Mouse (Mus musculus) liver (tissue): ENCODE data around the gene Stoml1.

Experiments used
- DNase-seq: peaks from one replicate; pipeline ENCODE4 v3.0.0-alpha.2; 2020; ENCODE audit warnings: mixed read lengths

The Stoml1 gene

GRCm38 (mm10) chr9:58305686-58306085, 52.7 kb downstream of the Stoml1 start:
- DNase-seq, result peak; percentile 25

DNA sequence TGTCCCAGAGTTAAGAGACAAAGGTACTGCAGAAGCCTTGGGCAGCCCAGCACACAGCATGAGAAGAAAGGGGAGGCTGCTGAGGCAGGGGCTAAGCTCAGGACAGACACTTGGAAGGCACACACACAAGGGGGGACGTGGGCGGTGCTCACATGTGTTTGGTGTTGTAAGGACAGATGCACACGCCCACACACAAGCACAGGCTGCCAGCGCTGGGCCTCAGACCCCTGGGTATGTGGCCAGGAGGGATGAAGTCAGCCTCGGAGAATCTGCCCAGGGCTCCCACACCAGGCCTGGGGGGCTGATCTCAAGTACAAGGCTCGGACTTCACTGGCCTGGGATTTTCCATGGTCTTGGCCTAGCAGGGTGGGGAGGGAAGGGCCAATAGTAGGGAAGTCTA, 55.4 kb downstream of the Stoml1 start:
- no peak for DNase-seq

GRCm38 (mm10) chr9:58310043-58310660, 57.2 kb downstream of the Stoml1 start:
- DNase-seq, result no peak

DNA sequence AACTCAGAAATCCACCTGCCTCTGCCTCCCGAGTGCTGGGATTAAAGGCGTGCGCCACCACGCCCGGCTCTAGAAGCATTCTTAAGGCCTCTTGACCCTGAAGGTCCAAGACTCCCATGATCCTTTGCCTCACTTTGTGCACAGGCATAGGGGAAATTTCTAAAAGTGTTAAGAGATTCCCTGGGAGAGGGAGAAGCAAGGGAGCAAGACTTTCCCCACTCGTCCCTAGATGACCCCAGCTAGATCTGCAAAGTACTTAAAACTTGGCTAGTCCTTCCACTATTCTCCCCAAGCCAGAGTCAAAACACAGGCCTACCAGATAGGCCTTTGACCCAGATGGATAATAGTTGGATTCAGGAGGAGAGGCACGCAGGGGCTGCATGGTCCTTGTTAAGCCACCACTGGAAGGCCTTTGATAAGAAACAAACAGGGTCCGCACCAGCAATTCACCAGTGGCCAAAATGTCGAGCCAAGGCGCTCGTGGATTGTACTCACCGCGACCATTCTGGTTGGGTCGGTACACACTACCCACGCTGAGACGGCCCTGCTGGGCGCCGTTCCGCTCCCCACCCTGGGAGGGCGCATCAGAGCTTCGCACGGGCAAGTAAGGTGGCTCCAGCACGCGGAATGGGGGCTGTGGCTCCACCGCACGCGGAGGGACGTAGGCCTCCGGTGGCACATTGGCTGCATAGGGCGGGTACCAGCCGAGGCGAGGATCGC, 58.4 kb downstream of the Stoml1 start:
- DNase-seq, result no peak
